Mouse (Mus musculus): ENCODE data around the gene Krt18.
A peak's percentile ranks its signal among the peaks of the same experiment; 100 is the strongest.
"Not testable (repeated sequence)": the region's sequence is repeated elsewhere in the genome, so short reads cannot be mapped to it uniquely, and the experiment has no call there.

Krt18 gene

GRCm38 (mm10) chr15:102028040-102028439, at the start of gene Krt18:
Gene Krt18, plus strand, starts transcription at chr15:102028180.
- no peak for DNase-seq

GRCm38 (mm10) chr15:101980849-101981248, 47.1 kb upstream of the Krt18 start:
- peak; percentile 88 to 90 for DNase-seq

DNA sequence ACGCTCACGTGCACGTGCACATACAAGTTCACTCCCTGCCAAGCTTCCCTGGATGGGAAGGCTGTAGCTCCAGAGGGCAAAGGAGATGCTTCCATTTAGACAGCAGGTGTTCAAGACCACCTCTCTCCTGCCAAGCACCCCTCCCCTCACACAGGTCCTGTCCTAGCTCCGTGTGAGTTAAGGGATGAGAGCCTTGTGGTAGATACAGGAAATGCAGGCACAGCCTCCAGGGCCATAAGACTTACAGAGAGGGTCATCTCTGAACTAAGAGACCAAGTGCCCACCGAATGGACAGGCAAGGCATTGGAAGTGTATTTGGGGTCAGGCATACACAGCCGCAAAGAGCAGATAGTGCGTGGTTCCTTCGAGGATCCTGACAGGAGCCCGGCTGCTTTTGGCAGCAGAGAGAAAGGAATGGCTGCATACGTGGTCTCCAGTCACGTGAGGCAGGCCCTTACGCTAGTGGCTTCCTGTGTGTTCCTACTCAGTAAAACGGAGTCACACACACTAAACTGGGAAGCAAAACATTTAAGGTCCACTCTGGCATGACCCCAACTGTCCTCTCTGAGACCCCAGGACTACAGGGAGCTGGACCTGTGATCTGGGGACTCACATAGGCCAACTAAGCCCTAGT, 44.5 kb upstream of the Krt18 start:
- no peak for DNase-seq

DNA sequence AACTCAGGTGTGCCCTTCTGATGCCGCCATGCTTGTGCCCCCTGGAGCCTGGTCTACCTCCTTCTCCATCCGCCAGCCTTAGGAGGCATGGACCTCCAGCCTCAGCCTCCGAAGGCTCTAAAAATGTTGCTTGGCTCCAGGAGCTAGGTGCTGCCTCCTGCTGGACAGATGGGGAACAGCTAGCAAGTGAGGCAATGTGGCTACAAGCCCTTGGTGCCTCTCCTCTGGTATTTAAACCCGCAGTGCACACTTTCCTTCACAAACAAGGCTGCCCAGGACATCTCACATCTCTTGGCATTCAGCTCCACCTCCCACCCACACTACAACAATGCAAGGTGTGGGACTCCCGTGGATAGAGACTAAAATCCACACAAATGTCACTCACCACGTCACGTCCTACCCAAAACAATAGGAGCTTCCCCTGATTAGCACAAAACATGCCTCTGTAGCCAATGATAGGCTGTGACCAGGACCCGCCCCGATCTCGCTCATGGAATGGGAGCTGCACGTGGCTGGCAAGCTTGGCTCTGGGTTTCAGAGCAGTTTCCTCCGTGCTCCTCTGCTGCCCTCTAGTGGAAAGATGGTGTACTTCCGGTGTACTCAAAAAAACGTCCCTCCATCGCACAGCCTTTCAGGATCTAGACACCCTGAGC, 43.9 kb upstream of the Krt18 start:
- peak; percentile 94 to 95 for DNase-seq

GRCm38 (mm10) chr15:101984746-101985145, 43.2 kb upstream of the Krt18 start:
- DNase-seq: no peak

DNA sequence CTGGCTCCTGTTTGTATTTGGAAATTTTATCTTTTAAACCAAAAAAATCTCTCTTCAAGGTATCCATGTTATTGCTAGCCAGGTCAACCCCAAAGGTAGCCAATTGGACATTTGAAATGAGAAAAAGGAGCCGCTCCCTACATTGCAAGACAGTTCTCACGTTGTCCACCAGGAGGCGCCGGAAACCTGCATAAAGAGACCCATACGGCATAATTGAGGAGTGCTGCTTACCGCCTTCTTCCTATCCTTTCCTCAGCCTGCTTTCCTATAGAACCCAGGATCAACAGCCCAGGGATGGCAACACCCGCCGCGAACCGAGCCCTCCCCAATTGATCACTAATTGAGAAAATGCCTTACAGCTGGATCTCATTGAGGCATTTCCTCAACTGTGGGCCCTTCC, 39.9 kb upstream of the Krt18 start:
- peak; percentile 72 to 91 for DNase-seq

DNA sequence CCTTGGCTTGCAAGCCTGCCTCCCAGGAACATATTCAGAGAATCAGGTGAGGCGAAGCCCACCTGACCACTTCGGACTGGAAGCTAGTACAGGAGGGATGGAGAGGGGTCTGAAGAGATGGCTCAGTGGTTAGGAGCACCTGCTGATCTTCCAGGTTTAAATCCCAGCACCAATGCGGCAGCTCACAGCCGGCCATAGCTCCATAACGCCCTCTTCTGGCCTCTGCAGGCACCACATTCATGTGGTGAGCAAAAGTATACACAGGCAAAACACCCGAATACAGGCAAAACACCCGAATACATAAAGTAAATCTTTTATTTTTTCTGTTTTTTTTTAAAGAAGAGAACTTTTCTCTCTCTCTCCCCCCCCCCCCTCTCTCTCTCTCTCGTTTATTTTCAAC, 39.3 kb upstream of the Krt18 start:
- DNase-seq: no peak

DNA sequence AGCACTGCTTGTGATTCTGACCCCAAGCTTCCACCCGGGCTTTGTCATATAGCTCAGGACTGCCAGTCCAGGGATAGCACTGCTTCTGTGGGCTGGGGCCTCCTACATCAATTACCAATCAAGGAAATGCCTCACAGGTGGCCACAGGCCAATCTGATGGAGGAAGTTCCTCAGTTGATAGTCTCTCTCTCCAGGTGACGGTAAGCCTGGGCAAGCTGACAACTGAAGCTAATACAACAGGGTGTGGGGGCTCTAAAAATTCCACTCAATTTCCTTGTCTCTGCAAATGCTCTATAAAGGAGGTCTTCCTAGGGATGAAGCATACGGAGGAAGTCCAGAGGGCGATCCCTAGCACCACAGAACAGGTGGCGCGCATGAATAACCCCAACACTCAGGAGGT, 37.0 kb upstream of the Krt18 start:
- no peak for DNase-seq

GRCm38 (mm10) chr15:101994365-101994764, 33.6 kb upstream of the Krt18 start:
- DNase-seq: no peak

DNA sequence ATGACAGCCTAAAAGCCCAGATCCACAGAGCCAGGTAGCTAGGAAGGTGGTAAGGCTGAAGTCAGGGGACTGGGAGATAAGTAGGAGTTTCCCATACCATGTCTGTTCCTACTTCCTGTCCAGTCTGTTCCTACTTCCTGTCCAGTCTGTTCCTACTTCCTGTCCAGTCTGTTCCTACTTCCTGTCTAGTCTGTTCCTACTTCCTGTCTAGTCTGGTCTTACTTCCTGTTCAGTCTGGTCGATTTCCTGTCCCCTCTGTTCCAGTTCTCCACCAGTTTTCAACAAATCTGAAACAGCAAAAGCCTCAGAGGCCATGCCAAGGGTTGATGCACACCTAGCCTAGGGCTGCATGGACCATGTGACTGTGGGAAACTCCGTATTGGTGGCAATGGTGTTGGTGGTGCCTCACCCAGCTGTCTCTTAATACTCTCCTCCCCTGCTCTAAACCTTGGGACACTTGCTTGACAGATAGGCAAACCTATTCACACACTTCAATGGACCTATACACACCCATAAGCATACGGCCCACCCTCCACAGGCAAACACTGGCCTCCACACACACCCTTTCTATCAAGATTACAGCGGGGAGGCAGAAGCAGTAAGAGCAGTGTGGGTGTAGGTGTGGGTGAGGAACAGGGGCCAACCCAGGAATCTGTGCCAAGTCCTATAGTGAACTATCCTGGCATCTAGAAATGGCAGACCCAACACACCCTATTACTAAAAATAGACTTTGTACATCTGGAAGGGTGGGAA, 32.3 kb upstream of the Krt18 start:
- DNase-seq: no peak

GRCm38 (mm10) chr15:101996450-101997078, 31.4 kb upstream of the Krt18 start:
- DNase-seq: not testable (repeated sequence)

DNA sequence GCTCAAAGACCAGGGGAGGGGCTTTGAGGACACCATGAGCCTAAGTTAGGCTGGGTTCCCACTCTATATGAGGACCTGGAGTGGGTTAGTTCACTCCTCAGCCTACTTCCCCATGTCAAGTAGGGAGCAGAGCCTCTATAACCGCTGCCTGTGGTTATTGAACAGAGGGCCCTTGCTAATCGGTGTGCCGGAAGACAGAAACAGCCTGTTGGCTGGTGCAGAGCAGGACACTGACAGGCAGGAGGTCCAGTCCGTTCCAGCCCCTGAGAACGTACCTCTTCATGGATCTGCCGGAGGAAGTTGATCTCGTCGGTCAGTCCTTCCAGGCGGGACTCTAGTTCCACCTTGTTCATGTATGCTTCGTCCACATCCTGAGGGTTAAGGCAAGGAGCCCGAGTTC, 28.8 kb upstream of the Krt18 start:
- DNase-seq: no peak

GRCm38 (mm10) chr15:101999676-102000335, 28.2 kb upstream of the Krt18 start:
- DNase-seq: no peak

GRCm38 (mm10) chr15:102002646-102003488, 25.1 kb upstream of the Krt18 start:
- peak; percentile 80 to 86 for DNase-seq

DNA sequence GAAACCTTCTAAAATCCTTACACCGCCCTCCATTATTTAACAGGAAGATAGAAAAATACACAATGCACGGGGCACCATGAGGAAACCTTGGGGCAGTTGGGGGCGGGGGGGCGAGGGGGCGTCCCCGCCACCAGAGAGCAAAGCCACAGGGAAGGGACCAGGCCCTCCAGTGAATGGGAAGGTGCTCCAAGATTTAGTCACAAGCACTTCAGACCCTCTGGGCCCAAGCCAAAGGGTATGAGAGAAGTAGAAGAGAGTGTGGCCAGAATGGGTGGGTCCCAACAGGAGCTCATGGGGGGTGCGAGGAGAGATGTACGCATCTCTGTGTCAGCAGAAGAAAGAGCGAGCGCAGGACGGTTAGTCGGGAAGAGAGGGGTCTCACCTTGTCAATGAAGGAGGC, 24.5 kb upstream of the Krt18 start:
- DNase-seq: no peak

DNA sequence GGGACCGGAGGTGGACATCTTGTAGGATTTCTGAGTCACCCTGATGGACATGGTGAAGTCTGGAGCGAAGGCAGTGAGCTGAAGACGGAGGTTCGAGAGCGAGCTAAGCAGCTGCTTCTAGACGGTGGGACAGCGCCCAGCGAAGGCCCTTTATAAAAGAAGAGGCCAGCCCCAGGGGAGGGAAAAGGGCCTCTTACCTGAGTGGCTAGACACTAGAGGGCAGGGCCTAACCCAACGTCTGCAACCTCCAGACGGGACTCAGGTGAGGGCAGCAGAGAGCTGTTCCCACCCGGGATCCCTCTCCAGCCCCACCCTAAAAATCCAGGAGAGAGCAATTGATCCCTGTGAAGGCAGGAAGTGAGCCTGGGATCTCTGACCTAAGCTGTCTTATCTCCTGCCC, 23.8 kb upstream of the Krt18 start, which contains the start of gene Krt8:
Gene Krt8, minus strand, starts transcription at position 294 of the 400 bp plus-strand sequence.
- peak; percentile 79 to 80 for DNase-seq

- DNase-seq: no peak
Measured at GRCm38 (mm10) chr15:102005290-102005689, 22.7 kb upstream of the Krt18 start.

DNA sequence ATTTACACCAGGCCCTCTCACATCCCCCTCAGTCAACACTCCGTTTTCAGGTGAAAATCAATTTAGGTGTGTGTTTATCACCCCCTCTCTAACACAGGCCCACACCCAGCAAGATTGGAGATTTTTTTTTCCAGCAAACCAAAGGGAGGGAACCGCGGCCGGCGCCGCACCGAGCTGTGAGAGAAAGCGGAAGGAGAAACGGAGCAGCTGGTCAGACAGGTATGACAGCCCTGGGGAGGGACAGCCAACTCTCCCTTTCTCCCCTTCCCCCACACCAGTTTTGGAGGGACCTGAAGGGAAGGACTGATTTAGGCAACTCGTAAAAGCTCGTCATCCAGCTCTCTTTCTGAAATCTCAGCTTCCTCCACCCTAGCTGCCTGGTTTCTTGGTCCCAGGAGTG, 21.7 kb upstream of the Krt18 start:
- DNase-seq: no peak

- no peak for DNase-seq
Measured at GRCm38 (mm10) chr15:102007097-102008069, 20.6 kb upstream of the Krt18 start.

- DNase-seq: no peak
Measured at GRCm38 (mm10) chr15:102010569-102011245, 17.3 kb upstream of the Krt18 start.
